Mouse (Mus musculus): ENCODE results near the gene Msmb.

- no peak for TF ChIP-seq RCOR1 (IDR thresholded peaks at IDR 0.05; ENCODE audit: low read depth, low read length)
- no peak for TF ChIP-seq UBTF (IDR thresholded peaks at IDR 0.05; ENCODE audit: borderline replicate concordance, insufficient read depth, low read depth, low read length)
- TF ChIP-seq MAX (IDR thresholded peaks at IDR 0.05; ENCODE audit: low read length), result no peak
- TF ChIP-seq CTCF (IDR thresholded peaks at IDR 0.05 in 2 of 3, conservative IDR thresholded peaks at IDR 0.05 in 1 of 3; ENCODE audit: control insufficient read depth in 1 of 3, insufficient read depth in 1 of 3, low read depth in 2 of 3, low read length in 3 of 3, poor library complexity in 1 of 3, severe bottlenecking in 1 of 3), result no peak
- no peak for TF ChIP-seq CHD1 (IDR thresholded peaks at IDR 0.05; ENCODE audit: low read depth, low read length)
- no peak for TF ChIP-seq TCF12 (IDR thresholded peaks at IDR 0.05; ENCODE audit: low read depth, low read length)
- no peak for TF ChIP-seq EP300 (IDR thresholded peaks at IDR 0.05; ENCODE audit: low read depth in 1 of 2, low read length in 2 of 2)
- no peak for TF ChIP-seq NRF1 (IDR thresholded peaks at IDR 0.05; ENCODE audit: insufficient read depth, low read depth, low read length, poor library complexity, severe bottlenecking)
- TF ChIP-seq SMC3 (IDR thresholded peaks at IDR 0.05; ENCODE audit: low read depth, low read length), result no peak
- no peak for TF ChIP-seq GATA1 (IDR thresholded peaks at IDR 0.05; ENCODE audit: low read depth, low read length)
- TF ChIP-seq USF2 (IDR thresholded peaks at IDR 0.05; ENCODE audit: borderline replicate concordance in 1 of 2, insufficient read depth in 1 of 2, low read depth in 1 of 2, low read length in 2 of 2), result no peak
Measured at GRCm38 (mm10) chr14:32179393-32180195, 37.8 kb downstream of the Msmb start.
